Mouse (Mus musculus) hindbrain, embryonic 12.5 days (tissue): ENCODE measurements at regions not wholly inside any gene's neighbourhood (a gene's known extent, or its start where the extent isn't known, plus 50 kb on each side); places are given as distances from the start of the nearest gene placed in this dataset.
A peak's percentile ranks its signal among the peaks of the same experiment; 100 is the strongest.

Experiments used
- ATAC-seq: fragments of 200-750 bp; cut with Nextera tagmentation; 2 replicates; pipeline ENCODE4 v1.8.0; 2017; ENCODE audit warnings: moderate TSS enrichment; ENCODE audit not compliant: low FRiP score
- H3K27ac ChIP-seq: fragments of 300-500 bp; sonication (generic); 2 replicates; pipeline ENCODE4 v1.5.1; 2016; ENCODE audit warnings: mild to moderate bottlenecking
- H3K27me3 ChIP-seq: fragments of 300-500 bp; sonication (generic); 2 replicates; pipeline ENCODE4 v1.6.1; 2016; ENCODE audit warnings: mild to moderate bottlenecking
- H3K36me3 ChIP-seq: fragments of 300-500 bp; sonication (generic); 2 replicates; pipeline ENCODE4 v1.6.1; 2016; ENCODE audit warnings: mild to moderate bottlenecking
- H3K4me1 ChIP-seq: fragments of 300-500 bp; sonication (generic); 2 replicates; pipeline ENCODE4 v1.6.1; 2016
- H3K4me2 ChIP-seq: fragments of 300-500 bp; sonication (generic); replicated peaks from 2 replicates; pipeline ENCODE4 v1.6.1; 2016; ENCODE audit warnings: mild to moderate bottlenecking
- H3K4me3 ChIP-seq: fragments of 300-500 bp; sonication (generic); 2 replicates; pipeline ENCODE4 v1.5.1; 2016; ENCODE audit warnings: mild to moderate bottlenecking
- H3K9ac ChIP-seq: fragments of 300-500 bp; sonication (generic); 2 replicates; pipeline ENCODE4 v1.6.1; 2016; ENCODE audit warnings: mild to moderate bottlenecking, moderate library complexity
- H3K9me3 ChIP-seq: fragments of 300-500 bp; sonication (generic); replicated peaks from 2 replicates; pipeline ENCODE4 v1.6.1; 2016; ENCODE audit warnings: mild to moderate bottlenecking
- WGBS: fragments of 180-500 bp; shearing (Covaris S2); methylation state at CpG from one replicate; pipeline ENCODE4 v1.1.7; 2016; 5-methylcytosine and 5-hydroxymethylcytosine counted together

GRCm38 (mm10) chr15:24993325-24993673 lies 420.3 kb downstream of the Basp1 start:
- Histone ChIP-seq H3K9ac (no peak overlapping the region), H3K36me3 (no peaks in the 10 kb centered on the region), H3K9me3 (no peaks in the 10 kb centered on the region), H3K4me1 (no peaks in the 10 kb centered on the region), H3K27me3 (no peaks in the 10 kb centered on the region), H3K4me2 (no peak overlapping the region), H3K4me3 (no peak overlapping the region), H3K27ac (peak overlapping the region; percentile 48; the same call in 1 of the 2 replicates)
- WGBS = 83% methylated on average over 2 of the region's 2 CpGs
- no peak for ATAC-seq

- Histone ChIP-seq H3K4me2 (peak overlapping the region; percentile 15; the same call in 1 of the 2 replicates), H3K27me3 (no peaks in the 10 kb centered on the region), H3K9me3 (no peaks in the 10 kb centered on the region), H3K9ac (no peak overlapping the region), H3K36me3 (no peaks in the 10 kb centered on the region), H3K4me3 (no peak overlapping the region), H3K27ac (peak overlapping the region; percentile 48; the same call in 1 of the 2 replicates), H3K4me1 (no peaks in the 10 kb centered on the region)
- ATAC-seq = peak; percentile 78
- WGBS = 77% methylated on average over 14 of the region's 14 CpGs
Measured at GRCm38 (mm10) chr15:24992665-24993324, 420.8 kb downstream of the Basp1 start.

- H3K9ac ChIP-seq = no peak overlapping the region
- no peaks in the 10 kb centered on the region for H3K9me3 ChIP-seq
- no peak overlapping the region for H3K4me2 ChIP-seq
- 80% methylated on average over 5 of the region's 5 CpGs for WGBS
- H3K27ac ChIP-seq = no peak overlapping the region
- no peaks in the 10 kb centered on the region for H3K4me1 ChIP-seq
- no peak for ATAC-seq
- no peaks in the 10 kb centered on the region for H3K36me3 ChIP-seq
- no peaks in the 10 kb centered on the region for H3K27me3 ChIP-seq
- H3K4me3 ChIP-seq = no peak overlapping the region
Measured at GRCm38 (mm10) chr15:24990082-24990786, 423.3 kb downstream of the Basp1 start.

- Histone ChIP-seq H3K27ac (no peak overlapping the region), H3K9ac (no peak overlapping the region), H3K4me3 (no peak overlapping the region), H3K9me3 (no peaks in the 10 kb centered on the region), H3K36me3 (no peaks in the 10 kb centered on the region), H3K27me3 (no peaks in the 10 kb centered on the region), H3K4me1 (no peaks in the 10 kb centered on the region), H3K4me2 (no peak overlapping the region)
- WGBS = 17% methylated on average over 4 of the region's 4 CpGs
- ATAC-seq = no peak
Measured at GRCm38 (mm10) chr15:24980841-24981240, 432.7 kb downstream of the Basp1 start.

GRCm38 (mm10) chr15:24972020-24972419 lies 441.5 kb downstream of the Basp1 start:
- Histone ChIP-seq H3K9ac (no peak overlapping the region), H3K36me3 (no peaks in the 10 kb centered on the region), H3K4me3 (no peak overlapping the region), H3K27me3 (no peaks in the 10 kb centered on the region), H3K4me2 (no peak overlapping the region), H3K9me3 (no peaks in the 10 kb centered on the region), H3K27ac (no peak overlapping the region), H3K4me1 (0 out of 2 replicates have a peak, but pooled peaks cover 5% of the 10 kb centered on the region)
- ATAC-seq = peak; percentile 38; the same call in 1 of the 2 replicates
- WGBS = 23% methylated on average over 5 of the region's 5 CpGs

- Histone ChIP-seq H3K4me2 (no peak overlapping the region), H3K9ac (no peak overlapping the region), H3K27me3 (no peaks in the 10 kb centered on the region), H3K4me3 (no peak overlapping the region), H3K4me1 (0 out of 2 replicates have a peak, but pooled peaks cover 5% of the 10 kb centered on the region), H3K36me3 (no peaks in the 10 kb centered on the region), H3K9me3 (no peaks in the 10 kb centered on the region), H3K27ac (no peak overlapping the region)
- 44% methylated on average over 2 of the region's 2 CpGs for WGBS
- ATAC-seq = peak; percentile 77
Measured at GRCm38 (mm10) chr15:24969391-24969812, 444.2 kb downstream of the Basp1 start.

GRCm38 (mm10) chr15:24968636-24969317 lies 444.8 kb downstream of the Basp1 start:
- H3K4me2 ChIP-seq = no peak overlapping the region
- H3K36me3 ChIP-seq = no peaks in the 10 kb centered on the region
- no peak overlapping the region for H3K4me3 ChIP-seq
- no peaks in the 10 kb centered on the region for H3K9me3 ChIP-seq
- no peak overlapping the region for H3K9ac ChIP-seq
- no peak overlapping the region for H3K27ac ChIP-seq
- ATAC-seq = no peak
- 0 out of 2 replicates have a peak, but pooled peaks cover 5% of the 10 kb centered on the region for H3K4me1 ChIP-seq
- H3K27me3 ChIP-seq = no peaks in the 10 kb centered on the region
- 91% methylated on average over 7 of the region's 7 CpGs for WGBS

GRCm38 (mm10) chr15:24929742-24930141 lies 483.8 kb downstream of the Basp1 start:
- WGBS = 82% methylated on average over 2 of the region's 2 CpGs
- H3K9me3 ChIP-seq = no peaks in the 10 kb centered on the region

GRCm38 (mm10) chr15:24911866-24912265 lies 501.7 kb downstream of the Basp1 start:
- H3K9ac ChIP-seq = no peak overlapping the region
- H3K4me1 ChIP-seq = no peaks in the 10 kb centered on the region
- no peak overlapping the region for H3K4me3 ChIP-seq
- ATAC-seq = 0 out of 2 replicates have a peak, but pooled peaks have one; percentile 35
- H3K36me3 ChIP-seq = no peaks in the 10 kb centered on the region
- H3K4me2 ChIP-seq = no peak overlapping the region
- 83% methylated on average over 1 of the region's 1 CpGs for WGBS
- H3K27ac ChIP-seq = no peak overlapping the region
- H3K9me3 ChIP-seq = no peaks in the 10 kb centered on the region
- no peaks in the 10 kb centered on the region for H3K27me3 ChIP-seq

More at GRCm38 (mm10) chr15:24929742-24930141, 483.8 kb downstream of the Basp1 start:
- H3K9ac ChIP-seq = no peak overlapping the region
- no peaks in the 10 kb centered on the region for H3K4me1 ChIP-seq
- no peak overlapping the region for H3K4me2 ChIP-seq
- H3K36me3 ChIP-seq = no peaks in the 10 kb centered on the region
- no peak for ATAC-seq
- H3K4me3 ChIP-seq = no peak overlapping the region
- no peak overlapping the region for H3K27ac ChIP-seq
- no peaks in the 10 kb centered on the region for H3K27me3 ChIP-seq

- 38% methylated on average over 1 of the region's 1 CpGs for WGBS
- Histone ChIP-seq H3K9me3 (no peaks in the 10 kb centered on the region), H3K27me3 (no peaks in the 10 kb centered on the region), H3K27ac (no peak overlapping the region), H3K4me2 (no peak overlapping the region), H3K4me1 (no peaks in the 10 kb centered on the region), H3K36me3 (no peaks in the 10 kb centered on the region), H3K4me3 (no peak overlapping the region), H3K9ac (no peak overlapping the region)
- ATAC-seq = no peak
Measured at GRCm38 (mm10) chr15:24911466-24911865, 502.1 kb downstream of the Basp1 start.

- ATAC-seq = no peak
- no peaks in the 10 kb centered on the region for H3K9me3 ChIP-seq
- H3K9ac ChIP-seq = no peak overlapping the region
- no peaks in the 10 kb centered on the region for H3K4me1 ChIP-seq
- H3K27me3 ChIP-seq = no peaks in the 10 kb centered on the region
- H3K4me3 ChIP-seq = no peak overlapping the region
- no peak overlapping the region for H3K4me2 ChIP-seq
- H3K36me3 ChIP-seq = no peaks in the 10 kb centered on the region
- WGBS = 70% methylated on average over 4 of the region's 4 CpGs
- no peak overlapping the region for H3K27ac ChIP-seq
Measured at GRCm38 (mm10) chr15:24906957-24907356, 506.6 kb downstream of the Basp1 start.

- H3K9ac ChIP-seq = no peak overlapping the region
- no peak for ATAC-seq
- H3K27me3 ChIP-seq = no peaks in the 10 kb centered on the region
- H3K4me1 ChIP-seq = peaks cover 8% of the 10 kb centered on the region; the same call in 1 of the 2 replicates
- no peaks in the 10 kb centered on the region for H3K9me3 ChIP-seq
- 0 out of 2 replicates have a peak overlapping the region, but pooled peaks have one; percentile 40 for H3K27ac ChIP-seq
- no peak overlapping the region for H3K4me2 ChIP-seq
- H3K36me3 ChIP-seq = no peaks in the 10 kb centered on the region
- WGBS = 44% methylated on average over 1 of the region's 1 CpGs
- no peak overlapping the region for H3K4me3 ChIP-seq
Measured at GRCm38 (mm10) chr15:24878846-24879245, 534.7 kb downstream of the Basp1 start.
